Mouse (Mus musculus) C2C12 (cell line): ENCODE data around the gene Actrt2.

Experiments used
- CEBPB ChIP-seq: IDR thresholded peaks from one replicate; pipeline ENCODE4 v1.6.1; 2011; ENCODE audit warnings: low read depth, mild to moderate bottlenecking, control low read depth, moderate library complexity
- CTCF ChIP-seq: IDR thresholded peaks from one replicate; pipeline ENCODE4 v1.5.1; 2011; ENCODE audit not compliant: control insufficient read depth, insufficient read depth, insufficient read length
- MAX ChIP-seq: IDR thresholded peaks from one replicate; pipeline ENCODE4 v1.6.1; 2011; ENCODE audit warnings: mild to moderate bottlenecking, control low read depth
- MYOD1 ChIP-seq: IDR thresholded peaks from one replicate; pipeline ENCODE4 v1.6.1; 2011; ENCODE audit warnings: low read depth; ENCODE audit not compliant: control insufficient read depth, insufficient read length
- MYOG ChIP-seq: IDR thresholded peaks from one replicate; pipeline ENCODE4 v1.6.1; 2011; ENCODE audit not compliant: control insufficient read depth, insufficient read length; ENCODE audit errors: extremely low read depth
- USF1 ChIP-seq: IDR thresholded peaks from one replicate; pipeline ENCODE4 v1.6.1; 2011; ENCODE audit warnings: low read depth, mild to moderate bottlenecking, control low read depth, moderate library complexity

- TF ChIP-seq CTCF (no peak), CEBPB (no peak), MAX (no peak), MYOG (no peak), USF1 (no peak), MYOD1 (no peak)
Observed at GRCm38 (mm10) chr4:154694361-154694760, 26.7 kb upstream of the Actrt2 start.
